Mouse (Mus musculus): ENCODE data around the gene Kcnq5. TPM values are rescaled to one million over a fixed set of nuclear protein-coding genes. Genes with fewer than 3 reads are reported as not detected.

Kcnq5 gene
- polyA plus RNA-seq, 1 experiment from 2014 or later = 0.71 TPM

GRCm38 (mm10) chr1:21496307-21496706, 465.4 kb downstream of the Kcnq5 start:
- Histone ChIP-seq H3K36me3 (ENCODE audit: insufficient read depth, low read length) (no peaks in the 10 kb centered on the region), H3K4me1 (replicated peaks; ENCODE audit: insufficient read depth, low read length) (no peaks in the 10 kb centered on the region), H3K27me3 (ENCODE audit: insufficient read depth, low read length) (no peaks in the 10 kb centered on the region), H3K9me3 (replicated peaks; ENCODE audit: low read length) (no peaks in the 10 kb centered on the region), H3K4me3 (replicated peaks; ENCODE audit: low read depth, low read length) (no peak overlapping the region), H3K27ac (no peak overlapping the region), H3K9ac (ENCODE audit: low read depth, low read length) (no peak overlapping the region), H3K4me2 (ENCODE audit: low read length) (no peak overlapping the region)
- DNase-seq (ENCODE audit: low spot score) (no peak), ATAC-seq (replicated peaks; ENCODE audit: low FRiP score, low read depth) (no peak)
- 74% methylated on average over 3 of the region's 3 CpGs for WGBS
- TF ChIP-seq CTCF (IDR thresholded peaks at IDR 0.05; ENCODE audit: low read depth) = no peak

GRCm38 (mm10) chr1:21488645-21489044, 473.1 kb downstream of the Kcnq5 start:
- ATAC-seq (replicated peaks; ENCODE audit: low FRiP score, low read depth) = no peak
- 80% methylated on average over 3 of the region's 3 CpGs for WGBS

GRCm38 (mm10) chr1:21486266-21486665, 475.5 kb downstream of the Kcnq5 start:
- DNase-seq (ENCODE audit: low spot score) = peak; percentile 22
- no peak for TF ChIP-seq CTCF (IDR thresholded peaks at IDR 0.05; ENCODE audit: low read depth)
- Histone ChIP-seq H3K4me3 (replicated peaks; ENCODE audit: low read depth, low read length) (no peak overlapping the region), H3K4me1 (replicated peaks; ENCODE audit: insufficient read depth, low read length) (no peaks in the 10 kb centered on the region), H3K36me3 (ENCODE audit: insufficient read depth, low read length) (no peaks in the 10 kb centered on the region), H3K27ac (no peak overlapping the region), H3K9ac (ENCODE audit: low read depth, low read length) (no peak overlapping the region), H3K9me3 (replicated peaks; ENCODE audit: low read length) (no peaks in the 10 kb centered on the region), H3K4me2 (ENCODE audit: low read length) (no peak overlapping the region), H3K27me3 (ENCODE audit: insufficient read depth, low read length) (no peaks in the 10 kb centered on the region)
- no peak for ATAC-seq (replicated peaks; ENCODE audit: low FRiP score, low read depth)
- WGBS = 30% methylated on average over 5 of the region's 5 CpGs

More at GRCm38 (mm10) chr1:21488645-21489044, 473.1 kb downstream of the Kcnq5 start:
- H3K36me3 ChIP-seq (ENCODE audit: insufficient read depth, low read length) = no peaks in the 10 kb centered on the region
- no peaks in the 10 kb centered on the region for H3K27me3 ChIP-seq (ENCODE audit: insufficient read depth, low read length)
- no peak overlapping the region for H3K4me3 ChIP-seq (replicated peaks; ENCODE audit: low read depth, low read length)
- no peaks in the 10 kb centered on the region for H3K9me3 ChIP-seq (replicated peaks; ENCODE audit: low read length)
- H3K4me1 ChIP-seq (replicated peaks; ENCODE audit: insufficient read depth, low read length) = no peaks in the 10 kb centered on the region
- H3K9ac ChIP-seq (ENCODE audit: low read depth, low read length) = no peak overlapping the region
- no peak overlapping the region for H3K27ac ChIP-seq
- DNase-seq (ENCODE audit: low spot score) = no peak
- no peak for TF ChIP-seq CTCF (IDR thresholded peaks at IDR 0.05; ENCODE audit: low read depth)
- no peak overlapping the region for H3K4me2 ChIP-seq (ENCODE audit: low read length)

GRCm38 (mm10) chr1:21469311-21469710, 492.4 kb downstream of the Kcnq5 start:
- no peak overlapping the region for H3K4me2 ChIP-seq (ENCODE audit: low read length)
- ATAC-seq (replicated peaks; ENCODE audit: low FRiP score, low read depth) = no peak
- no peaks in the 10 kb centered on the region for H3K9me3 ChIP-seq (replicated peaks; ENCODE audit: low read length)
- WGBS = 77% methylated on average over 6 of the region's 6 CpGs
- TF ChIP-seq CTCF (IDR thresholded peaks at IDR 0.05; ENCODE audit: low read depth) = no peak
- H3K4me3 ChIP-seq (replicated peaks; ENCODE audit: low read depth, low read length) = no peak overlapping the region
- H3K36me3 ChIP-seq (ENCODE audit: insufficient read depth, low read length) = no peaks in the 10 kb centered on the region
- H3K27ac ChIP-seq = no peak overlapping the region
- DNase-seq (ENCODE audit: low spot score) = no peak
- H3K27me3 ChIP-seq (ENCODE audit: insufficient read depth, low read length) = no peaks in the 10 kb centered on the region
- H3K9ac ChIP-seq (ENCODE audit: low read depth, low read length) = no peak overlapping the region
- no peaks in the 10 kb centered on the region for H3K4me1 ChIP-seq (replicated peaks; ENCODE audit: insufficient read depth, low read length)

- Histone ChIP-seq H3K27me3 (ENCODE audit: insufficient read depth, low read length) (no peaks in the 10 kb centered on the region), H3K9me3 (replicated peaks; ENCODE audit: low read length) (no peaks in the 10 kb centered on the region), H3K27ac (no peak overlapping the region), H3K36me3 (ENCODE audit: insufficient read depth, low read length) (no peaks in the 10 kb centered on the region), H3K4me1 (replicated peaks; ENCODE audit: insufficient read depth, low read length) (no peaks in the 10 kb centered on the region), H3K9ac (ENCODE audit: low read depth, low read length) (no peak overlapping the region), H3K4me3 (replicated peaks; ENCODE audit: low read depth, low read length) (no peak overlapping the region), H3K4me2 (ENCODE audit: low read length) (no peak overlapping the region)
- DNase-seq (ENCODE audit: low spot score) (no peak), ATAC-seq (replicated peaks; ENCODE audit: low FRiP score, low read depth) (no peak)
- no peak for TF ChIP-seq CTCF (IDR thresholded peaks at IDR 0.05; ENCODE audit: low read depth)
- 94% methylated on average over 4 of the region's 4 CpGs for WGBS
Measured at GRCm38 (mm10) chr1:21466431-21466830, 495.3 kb downstream of the Kcnq5 start.

GRCm38 (mm10) chr1:21460941-21461689, 500.6 kb downstream of the Kcnq5 start:
- Histone ChIP-seq H3K27ac (no peak overlapping the region), H3K9ac (ENCODE audit: low read depth, low read length) (no peak overlapping the region), H3K27me3 (ENCODE audit: insufficient read depth, low read length) (no peaks in the 10 kb centered on the region), H3K4me1 (replicated peaks; ENCODE audit: insufficient read depth, low read length) (no peaks in the 10 kb centered on the region), H3K4me3 (replicated peaks; ENCODE audit: low read depth, low read length) (no peak overlapping the region), H3K4me2 (ENCODE audit: low read length) (no peak overlapping the region), H3K36me3 (ENCODE audit: insufficient read depth, low read length) (no peaks in the 10 kb centered on the region), H3K9me3 (replicated peaks; ENCODE audit: low read length) (no peaks in the 10 kb centered on the region)
- ATAC-seq (replicated peaks; ENCODE audit: low FRiP score, low read depth) (peak; percentile 57; the same call in 1 of the 2 replicates), DNase-seq (ENCODE audit: low spot score) (peak; percentile 75)
- TF ChIP-seq CTCF (IDR thresholded peaks at IDR 0.05; ENCODE audit: low read depth) = peak; percentile 82
- WGBS = 64% methylated on average over 18 of the region's 18 CpGs
